Mouse (Mus musculus) hindbrain, embryonic 11.5 days (tissue): Measurements from ENCODE around the gene Creb3l1. TPM values are rescaled to one million over a fixed set of nuclear protein-coding genes. Genes with fewer than 3 reads are reported as not detected.

Source experiments
- ATAC-seq: fragments of 200-750 bp; cut with Nextera tagmentation; 2 replicates; pipeline ENCODE4 v1.8.0; 2017; ENCODE audit warnings: mild to moderate bottlenecking, moderate TSS enrichment, moderate library complexity; ENCODE audit not compliant: low FRiP score
- DNase-seq: peaks from one replicate; pipeline ENCODE4 v3.0.0-alpha.2; 2015; ENCODE audit warnings: low spot score
- H3K27ac ChIP-seq: fragments of 300-500 bp; sonication (generic); 2 replicates; pipeline ENCODE4 v1.5.1; 2014; ENCODE audit warnings: mild to moderate bottlenecking, low read depth, low read length
- H3K27me3 ChIP-seq: fragments of 300-500 bp; sonication (generic); 2 replicates; pipeline ENCODE4 v1.6.1; 2014; ENCODE audit warnings: mild to moderate bottlenecking, low read length, moderate library complexity, mixed read lengths; ENCODE audit not compliant: control insufficient read depth, insufficient read depth
- H3K36me3 ChIP-seq: fragments of 300-500 bp; sonication (generic); 2 replicates; pipeline ENCODE4 v1.6.1; 2014; ENCODE audit warnings: mild to moderate bottlenecking, low read length, moderate library complexity, mixed read lengths; ENCODE audit not compliant: control insufficient read depth, insufficient read depth
- H3K4me1 ChIP-seq: fragments of 300-500 bp; sonication (generic); replicated peaks from 2 replicates; pipeline ENCODE4 v1.6.1; 2014; ENCODE audit warnings: low read length, mixed read lengths; ENCODE audit not compliant: control insufficient read depth, insufficient read depth
- H3K4me2 ChIP-seq: fragments of 300-500 bp; sonication (generic); replicated peaks from 2 replicates; pipeline ENCODE4 v1.6.1; 2014; ENCODE audit warnings: mild to moderate bottlenecking, low read depth, low read length
- H3K4me3 ChIP-seq: fragments of 300-500 bp; sonication (generic); 2 replicates; pipeline ENCODE4 v1.5.1; 2014; ENCODE audit warnings: low read depth, low read length
- H3K9ac ChIP-seq: fragments of 300-500 bp; sonication (generic); 2 replicates; pipeline ENCODE4 v1.6.1; 2014; ENCODE audit warnings: low read depth, low read length
- H3K9me3 ChIP-seq: fragments of 300-500 bp; sonication (generic); 2 replicates; pipeline ENCODE4 v1.6.1; 2016; ENCODE audit warnings: low read length; ENCODE audit not compliant: control insufficient read depth
- WGBS: fragments of 180-500 bp; shearing (Covaris S2); extraction: QIAGEN DNeasy Blood & Tissue Kit; methylation state at CpG from one replicate; pipeline ENCODE4 v1.1.7; 2014; 5-methylcytosine and 5-hydroxymethylcytosine counted together
- polyA plus RNA-seq: library from polyadenylated mRNA; unstranded; fragments of >200 nt; fragmentation: Nextera tagmentation; extraction: Ambion mirVana; gene quantifications from 2 replicates; pipeline ENCODE4 v1.2.1, GENCODE M21; 2014

Gene Creb3l1
- 2.0 and 2.2 TPM in 2 replicates for polyA plus RNA-seq

DNA sequence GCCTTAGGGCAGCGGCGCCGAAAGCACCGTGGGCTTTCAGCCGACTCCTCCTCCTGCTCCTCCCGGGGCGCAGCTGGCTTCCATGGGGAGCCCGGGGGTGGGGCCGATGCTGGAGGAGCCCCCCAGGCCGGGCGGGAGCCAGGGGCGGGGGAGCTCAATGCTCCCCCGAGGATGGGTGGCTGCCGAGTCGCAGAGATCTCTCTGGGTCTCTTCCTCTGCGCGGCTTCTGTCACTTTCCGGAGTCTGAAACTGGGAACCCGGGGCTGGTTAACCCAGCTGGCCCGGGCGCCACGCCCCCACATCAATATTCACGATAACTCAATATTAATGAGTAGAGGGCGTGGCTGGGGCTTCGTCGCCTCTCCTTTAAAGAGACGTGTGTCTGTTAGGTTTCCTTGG, at the start of gene Creb3l1:
TSS of gene Creb3l1 (minus strand) at position 229 of the 399 bp plus-strand sequence.
- H3K4me2 ChIP-seq, result peak within 1 kb of the TSS; percentile 96
- peak within 1 kb of the TSS; percentile 50; the same call in 1 of the 2 replicates for H3K9ac ChIP-seq
- peak within 1 kb of the TSS; percentile 65 for H3K4me3 ChIP-seq
- 1% methylated on average over 21 of the region's 27 CpGs for WGBS
- no peaks in the 10 kb centered on the region for H3K9me3 ChIP-seq
- peak; percentile 85 for DNase-seq
- H3K27me3 ChIP-seq, result peaks cover 21% of the 10 kb centered on the region
- H3K4me1 ChIP-seq, result no peaks in the 10 kb centered on the region; the same call in 1 of the 2 replicates
- H3K36me3 ChIP-seq, result no peaks in the 10 kb centered on the region
- ATAC-seq, result peak; percentile 77
- H3K27ac ChIP-seq, result no peak within 1 kb of the TSS

GRCm38 (mm10) chr2:92071143-92071542, 46.8 kb upstream of the Creb3l1 start:
- Histone ChIP-seq H3K27me3 (no peaks in the 10 kb centered on the region), H3K4me1 (no peaks in the 10 kb centered on the region), H3K9me3 (no peaks in the 10 kb centered on the region), H3K9ac (no peak overlapping the region), H3K36me3 (no peaks in the 10 kb centered on the region), H3K4me2 (no peak overlapping the region), H3K27ac (no peak overlapping the region), H3K4me3 (no peak overlapping the region)
- DNase-seq, result no peak
- 84% methylated on average over 4 of the region's 4 CpGs for whole genome bisulfite sequencing
- ATAC-seq, result no peak

GRCm38 (mm10) chr2:92069630-92070029, 45.3 kb upstream of the Creb3l1 start:
- DNase-seq (no peak), ATAC-seq (no peak)
- Histone ChIP-seq H3K4me1 (no peaks in the 10 kb centered on the region), H3K36me3 (no peaks in the 10 kb centered on the region), H3K4me3 (no peak overlapping the region), H3K27me3 (no peaks in the 10 kb centered on the region), H3K27ac (no peak overlapping the region), H3K9me3 (no peaks in the 10 kb centered on the region), H3K9ac (no peak overlapping the region), H3K4me2 (no peak overlapping the region)
- WGBS, result 76% methylated on average over 5 of the region's 5 CpGs

GRCm38 (mm10) chr2:92067600-92067999, 43.3 kb upstream of the Creb3l1 start:
- DNase-seq, result no peak
- Histone ChIP-seq H3K27me3 (no peaks in the 10 kb centered on the region), H3K9me3 (no peaks in the 10 kb centered on the region), H3K9ac (no peak overlapping the region), H3K27ac (no peak overlapping the region), H3K4me2 (no peak overlapping the region), H3K4me1 (no peaks in the 10 kb centered on the region), H3K36me3 (no peaks in the 10 kb centered on the region), H3K4me3 (no peak overlapping the region)
- ATAC-seq, result no peak
- WGBS, result 81% methylated on average over 3 of the region's 3 CpGs

- no peak for ATAC-seq
- no peak for DNase-seq
- no peaks in the 10 kb centered on the region for H3K36me3 ChIP-seq
- H3K27ac ChIP-seq, result no peak overlapping the region
- H3K27me3 ChIP-seq, result no peaks in the 10 kb centered on the region
- 84% methylated on average over 1 of the region's 1 CpGs for whole genome bisulfite sequencing
- H3K4me2 ChIP-seq, result no peak overlapping the region
- no peak overlapping the region for H3K9ac ChIP-seq
- H3K4me3 ChIP-seq, result no peak overlapping the region
- no peaks in the 10 kb centered on the region for H3K4me1 ChIP-seq
- no peaks in the 10 kb centered on the region for H3K9me3 ChIP-seq
Measured at GRCm38 (mm10) chr2:92066899-92067298, 42.6 kb upstream of the Creb3l1 start.

DNA sequence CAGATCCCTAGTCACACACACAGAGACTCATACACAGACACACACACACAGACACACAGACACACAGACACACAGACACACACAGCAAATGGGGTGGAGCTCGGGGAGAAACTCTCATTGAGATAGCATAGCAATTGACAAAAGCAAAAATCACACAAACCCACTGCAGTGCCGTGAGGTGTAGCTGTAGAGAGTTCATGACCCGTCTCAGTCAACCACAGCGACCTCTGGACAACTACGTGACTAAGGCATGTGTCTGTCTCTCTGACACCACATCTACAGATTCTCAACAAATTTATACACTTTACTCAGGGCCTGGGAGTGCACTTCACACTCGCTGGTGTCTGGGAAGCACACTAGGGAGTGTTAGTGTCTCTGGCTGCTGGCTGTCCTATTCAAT, 41.6 kb upstream of the Creb3l1 start:
- 59% methylated on average over 6 of the region's 6 CpGs for WGBS
- no peak for ATAC-seq
- no peak overlapping the region for H3K4me3 ChIP-seq
- no peak for DNase-seq
- no peaks in the 10 kb centered on the region for H3K9me3 ChIP-seq
- H3K27ac ChIP-seq, result no peak overlapping the region
- no peak overlapping the region for H3K9ac ChIP-seq
- no peak overlapping the region for H3K4me2 ChIP-seq
- no peaks in the 10 kb centered on the region for H3K36me3 ChIP-seq
- H3K4me1 ChIP-seq, result no peaks in the 10 kb centered on the region
- H3K27me3 ChIP-seq, result peaks cover 4% of the 10 kb centered on the region

DNA sequence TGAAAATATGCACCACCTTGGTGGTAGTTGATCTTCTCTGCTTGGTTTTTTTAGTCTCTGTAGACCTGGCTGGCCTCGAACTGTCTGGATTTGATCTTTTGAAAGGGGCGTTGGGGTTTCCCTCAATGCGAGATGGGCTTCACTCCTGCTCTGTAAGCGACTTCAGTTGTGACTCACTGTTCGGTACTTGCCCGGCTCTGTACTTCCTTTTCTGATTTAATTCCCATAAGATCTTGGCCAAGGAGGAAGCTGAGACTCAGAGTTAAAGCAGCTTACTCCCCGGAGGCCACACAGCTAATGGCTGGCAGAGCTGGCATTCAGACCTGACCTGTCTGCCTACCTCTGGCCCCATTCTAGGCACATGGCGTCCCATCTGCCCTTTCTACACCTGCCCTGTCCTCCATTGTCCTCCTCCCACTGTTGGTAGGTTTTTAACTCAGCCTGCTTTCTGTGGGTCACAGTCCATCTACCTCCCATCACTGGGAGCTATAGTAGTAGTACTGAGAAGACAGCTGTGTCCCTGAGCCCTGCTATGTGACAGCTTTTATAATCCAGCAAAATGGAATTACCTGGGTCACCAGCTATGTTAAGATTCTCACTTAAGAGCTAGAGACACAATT, 41.1 kb upstream of the Creb3l1 start:
- no peak overlapping the region for H3K9ac ChIP-seq
- no peak for DNase-seq
- no peak for ATAC-seq
- no peak overlapping the region for H3K4me3 ChIP-seq
- H3K4me1 ChIP-seq, result no peaks in the 10 kb centered on the region
- peaks cover 9% of the 10 kb centered on the region for H3K27me3 ChIP-seq
- no peak overlapping the region for H3K4me2 ChIP-seq
- 91% methylated on average over 8 of the region's 8 CpGs for WGBS
- H3K27ac ChIP-seq, result no peak overlapping the region
- no peaks in the 10 kb centered on the region for H3K9me3 ChIP-seq
- H3K36me3 ChIP-seq, result no peaks in the 10 kb centered on the region

DNA sequence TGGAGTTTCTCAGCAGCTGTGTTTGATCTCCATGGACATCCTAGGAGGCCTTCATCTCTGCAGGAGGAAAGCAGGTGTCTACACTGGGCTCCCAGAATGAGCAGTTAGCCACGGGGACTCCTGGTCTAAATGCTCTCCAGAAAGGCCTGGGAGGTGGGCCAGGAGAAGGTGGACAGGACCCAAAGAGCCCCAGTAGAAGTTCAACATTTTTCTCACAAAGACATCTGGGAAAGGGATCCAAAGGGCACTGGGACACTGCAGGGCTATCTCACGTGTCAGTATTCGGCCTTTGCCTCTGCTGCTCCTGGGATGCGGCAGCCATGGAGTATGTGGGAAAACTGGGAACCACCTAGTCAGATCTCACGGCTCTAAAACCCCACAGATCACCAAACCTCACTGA, 38.8 kb upstream of the Creb3l1 start:
- Histone ChIP-seq H3K9me3 (no peaks in the 10 kb centered on the region), H3K27me3 (peaks cover 22% of the 10 kb centered on the region), H3K27ac (no peak overlapping the region), H3K36me3 (no peaks in the 10 kb centered on the region), H3K9ac (no peak overlapping the region), H3K4me2 (no peak overlapping the region), H3K4me3 (no peak overlapping the region), H3K4me1 (peaks cover 3% of the 10 kb centered on the region; the same call in 1 of the 2 replicates)
- DNase-seq, result no peak
- 64% methylated on average over 5 of the region's 5 CpGs for WGBS
- no peak for ATAC-seq

- ATAC-seq (no peak), DNase-seq (no peak)
- H3K36me3 ChIP-seq, result no peaks in the 10 kb centered on the region
- 82% methylated on average over 5 of the region's 5 CpGs for WGBS
- H3K27ac ChIP-seq, result no peak overlapping the region
- peaks cover 3% of the 10 kb centered on the region; the same call in 1 of the 2 replicates for H3K4me1 ChIP-seq
- no peak overlapping the region for H3K4me3 ChIP-seq
- H3K9ac ChIP-seq, result no peak overlapping the region
- H3K27me3 ChIP-seq, result peaks cover 31% of the 10 kb centered on the region
- no peak overlapping the region for H3K4me2 ChIP-seq
- H3K9me3 ChIP-seq, result no peaks in the 10 kb centered on the region
Measured at GRCm38 (mm10) chr2:92061337-92061736, 37.0 kb upstream of the Creb3l1 start.
